Mouse (Mus musculus) MEL (cell line): Measurements from ENCODE around the gene Pgpep1.

Experiments used
- CHD1 ChIP-seq: IDR thresholded peaks from 2 replicates; pipeline ENCODE4 v1.6.1; 2012; ENCODE audit warnings: low read depth, mild to moderate bottlenecking, inconsistent platforms, low read length, improper control_type of control experiment
- CHD2 ChIP-seq: IDR thresholded peaks from 2 replicates; pipeline ENCODE4 v1.6.1; 2011; ENCODE audit warnings: low read length, improper control_type of control experiment
- CTCF ChIP-seq, 3 experiments: IDR thresholded peaks in 2 of 3; conservative IDR thresholded peaks in 1 of 3; 2 replicates each; pipeline ENCODE4 v1.5.1; 2011 to 2012; ENCODE audit warnings: low read length in 3 of 3, low read depth in 2 of 3, mild to moderate bottlenecking in 2 of 3, improper control_type of control experiment in 1 of 3, inconsistent platforms in 1 of 3, mixed read lengths in 1 of 3, moderate library complexity in 1 of 3; ENCODE audit not compliant: control insufficient read depth in 1 of 3, insufficient read depth in 1 of 3, poor library complexity in 1 of 3, severe bottlenecking in 1 of 3
- ELF1 ChIP-seq: IDR thresholded peaks from 2 replicates; pipeline ENCODE4 v1.6.1; 2014; ENCODE audit warnings: low read depth, mild to moderate bottlenecking, inconsistent platforms, low read length, improper control_type of control experiment, moderate library complexity
- EP300 ChIP-seq, 2 experiments: IDR thresholded peaks; 2 replicates each; pipeline ENCODE4 v1.6.1; 2011; ENCODE audit warnings: improper control_type of control experiment in 2 of 2, low read length in 2 of 2, low read depth in 1 of 2, mild to moderate bottlenecking in 1 of 2
- GABPA ChIP-seq: IDR thresholded peaks from 2 replicates; pipeline ENCODE4 v1.6.1; 2012; ENCODE audit warnings: low read depth, mild to moderate bottlenecking, inconsistent platforms, low read length, improper control_type of control experiment, moderate library complexity
- MAX ChIP-seq: IDR thresholded peaks from 2 replicates; pipeline ENCODE4 v1.6.1; 2011; ENCODE audit warnings: low read length, improper control_type of control experiment
- POLR2A ChIP-seq, 2 experiments: IDR thresholded peaks; 2 replicates each; pipeline ENCODE4 v1.6.1; 2011 to 2012; ENCODE audit warnings: low read length in 2 of 2, mild to moderate bottlenecking in 2 of 2, control low read depth in 1 of 2, improper control_type of control experiment in 1 of 2, low read depth in 1 of 2, moderate library complexity in 1 of 2; ENCODE audit not compliant: control insufficient read depth in 1 of 2, insufficient read depth in 1 of 2, poor library complexity in 1 of 2
- POLR2AphosphoS5 ChIP-seq: IDR thresholded peaks from 2 replicates; pipeline ENCODE4 v1.6.1; 2012; ENCODE audit warnings: low read depth, borderline replicate concordance, mild to moderate bottlenecking, inconsistent platforms, low read length, moderate library complexity, mixed read lengths
- RAD21 ChIP-seq: IDR thresholded peaks from 2 replicates; pipeline ENCODE4 v1.6.1; 2011; ENCODE audit warnings: mild to moderate bottlenecking, low read depth, low read length, improper control_type of control experiment
- TAL1 ChIP-seq: IDR thresholded peaks from 2 replicates; pipeline ENCODE4 v1.6.1; 2012; ENCODE audit warnings: mild to moderate bottlenecking, inconsistent platforms, low read length, moderate library complexity, mixed read lengths
- USF1 ChIP-seq: IDR thresholded peaks from 2 replicates; pipeline ENCODE4 v1.6.1; 2014; ENCODE audit warnings: low read depth, mild to moderate bottlenecking, inconsistent platforms, low read length, improper control_type of control experiment, moderate library complexity
- ZC3H11A ChIP-seq: IDR thresholded peaks from 2 replicates; pipeline ENCODE4 v1.6.1; 2012; ENCODE audit warnings: low read depth, mild to moderate bottlenecking, inconsistent platforms, low read length, improper control_type of control experiment
- ZKSCAN1 ChIP-seq: IDR thresholded peaks from 2 replicates; pipeline ENCODE4 v1.6.1; 2012; ENCODE audit warnings: low read depth, mild to moderate bottlenecking, inconsistent platforms, low read length, improper control_type of control experiment, moderate library complexity

DNA sequence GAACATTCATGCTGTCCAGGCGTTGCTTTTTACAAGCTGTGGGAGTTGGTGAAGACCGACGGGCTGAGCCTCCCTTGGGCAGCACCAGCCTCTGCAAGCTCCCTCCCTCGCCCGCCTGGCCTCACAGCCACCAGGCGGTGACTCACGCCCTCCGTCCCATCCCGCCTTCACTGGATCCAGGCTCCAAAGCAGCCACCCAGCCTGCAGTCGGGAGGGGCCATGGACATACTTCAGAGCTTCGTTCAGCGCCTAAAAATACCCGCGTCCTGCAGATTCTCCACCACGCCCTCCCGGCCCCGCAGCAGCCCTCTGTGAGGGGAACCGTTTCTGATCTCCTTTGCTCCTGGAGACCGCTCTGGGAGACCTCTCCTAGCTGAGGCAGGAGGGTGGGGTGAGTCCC lies 22.0 kb upstream of the Pgpep1 start:
- TF ChIP-seq EP300 (IDR thresholded peaks at IDR 0.05; ENCODE audit: low read depth in 1 of 2, low read length in 2 of 2) (no peak), GABPA (no peak), TAL1 (no peak), USF1 (no peak), CHD2 (no peak), RAD21 (no peak), CTCF (IDR thresholded peaks at IDR 0.05 in 2 of 3, conservative IDR thresholded peaks at IDR 0.05 in 1 of 3; ENCODE audit: control insufficient read depth in 1 of 3, insufficient read depth in 1 of 3, low read depth in 2 of 3, low read length in 3 of 3, poor library complexity in 1 of 3, severe bottlenecking in 1 of 3) (no peak), POLR2A (IDR thresholded peaks at IDR 0.05; ENCODE audit: control insufficient read depth in 1 of 2, insufficient read depth in 1 of 2, low read depth in 1 of 2, low read length in 2 of 2, poor library complexity in 1 of 2) (no peak), MAX (no peak), ZC3H11A (no peak), ELF1 (no peak), ZKSCAN1 (no peak), CHD1 (no peak), POLR2AphosphoS5 (no peak)
